Mouse (Mus musculus) ES-E14 (cell line): ENCODE data around the gene Stub1. TPM values are rescaled to one million over a fixed set of nuclear protein-coding genes. Genes with fewer than 3 reads are reported as not detected.
A peak's percentile ranks its signal among the peaks of the same experiment; 100 is the strongest.

Experiments
- DNase-seq: peaks from one replicate; pipeline ENCODE4 v3.0.0-alpha.2; 2013; ENCODE audit warnings: low read depth, low spot score
- H3K27ac ChIP-seq: 2 replicates; pipeline ENCODE4 v1.5.1; 2012; ENCODE audit warnings: low read depth, mild to moderate bottlenecking, low read length, moderate library complexity, mixed read lengths; ENCODE audit not compliant: poor library complexity, insufficient read depth, severe bottlenecking
- H3K36me3 ChIP-seq: 2 replicates; pipeline ENCODE4 v1.6.1; 2012; ENCODE audit warnings: mild to moderate bottlenecking, low read length, moderate library complexity, mixed read lengths; ENCODE audit not compliant: control insufficient read depth, poor library complexity, insufficient read depth, severe bottlenecking
- H3K4me1 ChIP-seq, 2 experiments: fragments of 150-350 bp in 1 of 2; sonication (generic) in 1 of 2; 2 replicates each; pipeline ENCODE4 v1.6.1; 2012; ENCODE audit warnings: low read length in 2 of 2, mild to moderate bottlenecking in 1 of 2, mixed read lengths in 1 of 2; ENCODE audit not compliant: control insufficient read depth in 2 of 2, insufficient read depth in 2 of 2, poor library complexity in 1 of 2
- H3K4me3 ChIP-seq, 2 experiments: fragments of 150-350 bp in 1 of 2; sonication (generic) in 1 of 2; 2 replicates each; pipeline ENCODE4 v1.5.1; 2012; ENCODE audit warnings: low read length in 2 of 2, low read depth in 1 of 2, mild to moderate bottlenecking in 1 of 2, mixed read lengths in 1 of 2; ENCODE audit not compliant: insufficient read depth in 1 of 2, poor library complexity in 1 of 2, severe bottlenecking in 1 of 2
- H3K9ac ChIP-seq: 2 replicates; pipeline ENCODE4 v1.6.1; 2012; ENCODE audit warnings: low read depth, mild to moderate bottlenecking, low read length, mixed read lengths; ENCODE audit not compliant: poor library complexity, insufficient read depth, severe bottlenecking
- H3K9me3 ChIP-seq: fragments of 150-350 bp; sonication (generic); 2 replicates; pipeline ENCODE4 v1.6.1; 2012; ENCODE audit warnings: low read depth, mild to moderate bottlenecking, low read length; ENCODE audit not compliant: control insufficient read depth, insufficient read depth
- CHD2 ChIP-seq: IDR thresholded peaks from 2 replicates; pipeline ENCODE4 v1.6.1; 2014; ENCODE audit warnings: mild to moderate bottlenecking, low read depth, low read length, inconsistent platforms
- HCFC1 ChIP-seq: IDR thresholded peaks from 2 replicates; pipeline ENCODE4 v1.6.1; 2012; ENCODE audit warnings: low read length, inconsistent platforms, borderline replicate concordance; ENCODE audit not compliant: insufficient read depth
- MAFK ChIP-seq: IDR thresholded peaks from 2 replicates; pipeline ENCODE4 v1.6.1; 2014; ENCODE audit warnings: mild to moderate bottlenecking, low read depth, low read length, inconsistent platforms; ENCODE audit not compliant: insufficient read depth
- ZC3H11A ChIP-seq: IDR thresholded peaks from 2 replicates; pipeline ENCODE4 v1.6.1; 2012; ENCODE audit warnings: low read depth, mild to moderate bottlenecking, inconsistent platforms, low read length, borderline replicate concordance
- ZNF384 ChIP-seq: IDR thresholded peaks from 2 replicates; pipeline ENCODE4 v1.6.1; 2012; ENCODE audit warnings: low read depth, low read length, inconsistent platforms
- in situ Hi-C, 2 experiments: fragments of 600-800 bp; cut with MboI; formaldehyde crosslinking; loops; one replicate each; pipeline ENCODE4 v1.15.1; 2025; ENCODE audit warnings: low sequenced_read_pairs in 2 of 2, inconsistent platforms in 1 of 2; ENCODE audit not compliant: unreplicated experiment in 2 of 2
- total RNA-seq: library from RNA; depleted of rRNA; stranded (reverse); fragments of 300-350 nt; gene quantifications from 2 replicates; pipeline ENCODE4 v1.2.3, GENCODE M21; 2012

Stub1 gene
- total RNA-seq, 1 experiment, result 161 TPM

DNA sequence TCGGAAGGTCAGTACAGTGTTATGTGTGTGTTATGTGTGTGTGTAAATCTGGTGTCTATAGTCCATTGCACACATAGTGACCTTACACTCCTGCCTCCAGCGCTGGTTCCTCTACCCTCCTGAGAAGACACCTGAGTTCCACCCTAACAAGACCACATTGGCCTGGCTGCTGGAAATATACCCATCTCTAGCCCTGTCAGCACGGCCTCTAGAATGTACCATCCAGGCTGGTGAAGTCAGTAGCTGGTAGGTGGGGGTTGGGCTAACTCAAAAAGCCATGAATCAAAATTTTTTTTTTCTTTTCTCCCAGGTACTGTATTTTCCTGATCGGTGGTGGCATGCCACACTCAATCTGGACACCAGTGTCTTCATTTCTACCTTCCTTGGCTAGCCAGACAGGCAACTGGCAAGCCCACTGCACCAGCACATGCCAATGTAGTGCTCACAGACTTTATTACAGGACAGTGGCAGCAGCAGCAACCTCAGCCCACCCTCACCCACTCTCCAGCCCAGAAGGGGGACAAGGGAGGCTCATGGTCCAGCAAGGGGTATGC lies 2.9 kb downstream of the Stub1 start:
- in situ Hi-C loops, result no loop called here
- Histone ChIP-seq H3K9ac (no peak overlapping the region), H3K4me1 (peaks cover 2 to 30% of the 10 kb centered on the region in 2 experiments; a peak in 1 of 4 replicates), H3K27ac (no peak overlapping the region), H3K4me3 (no peak overlapping the region), H3K9me3 (no peaks in the 10 kb centered on the region), H3K36me3 (peaks cover 54% of the 10 kb centered on the region)
- no peak for DNase-seq
- no peak for TF ChIP-seq MAFK
- no peak for TF ChIP-seq CHD2
- TF ChIP-seq HCFC1, result no peak
- TF ChIP-seq ZNF384, result no peak
- TF ChIP-seq ZC3H11A, result no peak

DNA sequence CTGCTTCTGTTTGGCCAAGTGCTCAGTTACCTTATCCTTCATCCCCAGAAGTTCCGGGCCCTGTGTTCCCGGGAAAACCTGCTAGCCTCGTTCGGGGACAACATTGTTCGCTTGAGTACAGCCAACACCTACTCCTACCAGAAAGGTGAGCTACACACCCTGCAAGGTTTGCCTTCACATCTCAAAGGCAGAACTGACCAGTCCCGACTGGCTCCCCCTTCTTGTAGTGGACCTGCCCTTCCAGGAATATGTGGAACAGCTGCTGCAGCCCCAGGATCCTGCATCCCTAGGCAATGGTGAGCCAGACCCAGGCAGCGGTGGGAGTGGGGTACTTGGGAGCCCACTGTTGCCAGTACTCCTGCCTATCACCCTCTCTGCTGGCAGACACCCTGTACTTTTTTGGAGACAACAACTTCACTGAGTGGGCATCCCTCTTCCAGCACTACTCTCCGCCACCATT lies 3.6 kb downstream of the Stub1 start:
- Histone ChIP-seq H3K36me3 (peaks cover 47% of the 10 kb centered on the region), H3K9ac (peak overlapping the region; percentile 86), H3K4me3 (peak overlapping the region; percentile 70 to 73), H3K27ac (peak overlapping the region; percentile 3; the same call in 1 of the 2 replicates), H3K9me3 (no peaks in the 10 kb centered on the region), H3K4me1 (peaks cover 2 to 23% of the 10 kb centered on the region in 2 experiments; a peak in 2 of 4 replicates)
- TF ChIP-seq MAFK (no peak), CHD2 (no peak), ZNF384 (no peak), HCFC1 (no peak), ZC3H11A (no peak)
- no peak for DNase-seq
- in situ Hi-C loops, result no loop called here

DNA sequence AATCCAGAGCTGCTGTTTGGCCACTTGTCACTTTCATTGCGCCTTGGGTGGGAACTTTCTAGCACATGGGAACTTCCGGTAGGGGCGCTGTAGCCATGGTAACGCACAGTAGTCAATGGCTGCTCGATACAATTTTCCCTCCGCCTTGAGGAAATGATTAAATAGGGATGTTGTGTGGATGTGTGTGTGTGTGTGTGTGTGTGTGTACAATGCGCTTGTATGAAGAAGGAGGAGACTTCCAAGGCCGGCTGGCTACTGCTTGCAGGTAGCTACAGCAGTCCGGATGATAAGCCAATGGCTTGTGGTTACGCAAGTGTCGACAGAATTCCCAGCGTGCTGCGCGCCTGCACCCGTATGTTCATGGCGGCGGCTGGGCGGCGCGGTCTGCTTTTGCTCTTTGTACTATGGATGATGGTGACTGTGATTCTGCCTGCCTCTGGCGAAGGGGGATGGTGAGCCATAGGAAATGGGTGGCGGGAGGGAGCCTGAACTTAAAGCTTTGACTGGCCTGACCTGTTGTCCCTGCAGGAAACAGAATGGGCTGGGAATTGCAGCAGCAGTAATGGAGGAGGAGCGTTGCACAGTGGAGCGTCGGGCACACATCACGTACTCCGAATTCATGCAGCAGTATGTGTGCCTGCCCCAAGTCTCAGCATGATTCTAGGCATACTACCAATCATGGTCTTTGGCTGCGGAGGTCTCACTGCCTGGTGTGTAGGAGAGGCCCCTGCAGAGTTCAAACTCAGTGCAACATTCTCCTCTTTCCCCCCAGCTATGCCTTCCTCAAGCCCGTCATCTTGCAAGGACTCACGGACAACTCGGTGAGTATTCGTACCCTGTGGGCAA lies 4.3 kb downstream of the Stub1 start, which contains the start of gene Jmjd8:
Jmjd8 (plus strand) TSS at position 156 of the 846 bp plus-strand sequence.
- TF ChIP-seq MAFK, result no peak
- no peak for TF ChIP-seq ZNF384
- TF ChIP-seq CHD2, result no peak
- TF ChIP-seq HCFC1, result no peak
- no peak for TF ChIP-seq ZC3H11A
- Histone ChIP-seq H3K4me1 (peaks cover 2 to 28% of the 10 kb centered on the region in 2 experiments; a peak in 2 of 4 replicates), H3K4me3 (peak within 1 kb of the TSS; percentile 70 to 73), H3K9me3 (no peaks in the 10 kb centered on the region), H3K36me3 (peaks cover 47% of the 10 kb centered on the region), H3K27ac (peak within 1 kb of the TSS; percentile 23; the same call in 1 of the 2 replicates), H3K9ac (peak within 1 kb of the TSS; percentile 86)
- no peak for DNase-seq
- in situ Hi-C loops, result no loop called here

DNA sequence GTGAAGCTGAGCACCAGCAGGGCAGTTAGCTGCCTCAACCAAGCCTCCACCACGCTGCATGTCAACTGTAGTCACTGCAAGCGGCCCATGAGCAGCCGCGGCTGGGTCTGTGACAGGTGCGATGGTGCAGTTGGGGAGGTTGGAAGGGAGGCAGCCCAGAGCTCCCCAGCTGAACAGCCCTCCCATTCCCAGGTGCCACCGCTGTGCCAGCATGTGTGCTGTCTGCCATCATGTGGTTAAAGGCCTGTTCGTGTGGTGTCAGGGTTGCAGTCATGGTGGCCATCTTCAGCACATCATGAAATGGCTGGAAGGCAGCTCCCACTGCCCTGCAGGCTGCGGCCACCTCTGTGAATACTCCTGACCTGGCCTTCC lies 5.0 kb downstream of the Stub1 start:
- H3K4me3 ChIP-seq, result peak overlapping the region in 1 of 2 experiments; percentile 73; a peak in 1 of 4 replicates
- no peak overlapping the region for H3K27ac ChIP-seq
- in situ Hi-C loops, result no loop called here
- H3K9me3 ChIP-seq, result no peaks in the 10 kb centered on the region
- H3K4me1 ChIP-seq, result peaks cover 2 to 28% of the 10 kb centered on the region in 2 experiments; a peak in 2 of 4 replicates
- no peak overlapping the region for H3K9ac ChIP-seq
- TF ChIP-seq ZC3H11A (no peak), CHD2 (no peak), MAFK (no peak), HCFC1 (no peak), ZNF384 (no peak)
- DNase-seq, result no peak
- peaks cover 47% of the 10 kb centered on the region for H3K36me3 ChIP-seq
